Mouse (Mus musculus) C2C12 (cell line): ENCODE measurements at regions not wholly inside any gene's neighbourhood (a gene's known extent, or its start where the extent isn't known, plus 50 kb on each side); places are given as distances from the start of the nearest gene placed in this dataset.

ENCODE experiments used
- CEBPB ChIP-seq: IDR thresholded peaks from one replicate; pipeline ENCODE4 v1.6.1; 2011; ENCODE audit warnings: low read depth, mild to moderate bottlenecking, control low read depth, moderate library complexity
- CTCF ChIP-seq: IDR thresholded peaks from one replicate; pipeline ENCODE4 v1.5.1; 2011; ENCODE audit not compliant: control insufficient read depth, insufficient read depth, insufficient read length
- FOSL1 ChIP-seq: IDR thresholded peaks from one replicate; pipeline ENCODE4 v1.8.0; 2011; ENCODE audit warnings: mild to moderate bottlenecking, low read length; ENCODE audit not compliant: poor library complexity, insufficient read depth, severe bottlenecking
- MAX ChIP-seq: IDR thresholded peaks from one replicate; pipeline ENCODE4 v1.6.1; 2011; ENCODE audit warnings: mild to moderate bottlenecking, control low read depth
- MYOG ChIP-seq: IDR thresholded peaks from one replicate; pipeline ENCODE4 v1.6.1; 2011; ENCODE audit not compliant: control insufficient read depth, insufficient read length; ENCODE audit errors: extremely low read depth
- USF1 ChIP-seq: IDR thresholded peaks from one replicate; pipeline ENCODE4 v1.6.1; 2011; ENCODE audit warnings: low read depth, mild to moderate bottlenecking, control low read depth, moderate library complexity

DNA sequence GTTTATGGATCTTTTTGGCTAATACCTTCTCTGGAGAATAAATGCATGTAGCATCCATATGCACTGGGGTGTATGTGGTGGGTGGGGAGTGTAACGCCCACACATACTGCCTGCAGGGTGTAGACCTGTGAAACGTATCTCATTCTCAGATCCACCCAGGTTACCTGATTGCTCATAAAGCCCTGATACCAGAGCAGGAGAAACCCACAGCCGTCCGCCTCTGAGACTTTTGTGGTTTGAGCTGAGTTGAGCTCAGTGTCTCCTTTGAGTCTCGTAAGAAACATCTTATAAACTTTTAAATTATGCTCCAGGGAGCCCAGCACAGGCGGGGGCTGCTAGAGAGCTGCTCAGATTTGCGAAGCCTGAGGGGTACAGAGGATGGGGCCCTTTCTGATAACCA is 88.7 kb upstream of the Tgfbr2 start:
- TF ChIP-seq MYOG (no peak), CTCF (no peak), FOSL1 (no peak), USF1 (no peak), MAX (no peak), CEBPB (no peak)
